Mouse (Mus musculus) C2C12 (cell line): ENCODE measurements around the gene Itpr1.

Experiments used
- CEBPB ChIP-seq: IDR thresholded peaks from one replicate; pipeline ENCODE4 v1.6.1; 2011; ENCODE audit warnings: low read depth, mild to moderate bottlenecking, control low read depth, moderate library complexity
- CTCF ChIP-seq: IDR thresholded peaks from one replicate; pipeline ENCODE4 v1.5.1; 2011; ENCODE audit not compliant: control insufficient read depth, insufficient read depth, insufficient read length
- MYOG ChIP-seq: IDR thresholded peaks from one replicate; pipeline ENCODE4 v1.6.1; 2011; ENCODE audit not compliant: control insufficient read depth, insufficient read length; ENCODE audit errors: extremely low read depth

DNA sequence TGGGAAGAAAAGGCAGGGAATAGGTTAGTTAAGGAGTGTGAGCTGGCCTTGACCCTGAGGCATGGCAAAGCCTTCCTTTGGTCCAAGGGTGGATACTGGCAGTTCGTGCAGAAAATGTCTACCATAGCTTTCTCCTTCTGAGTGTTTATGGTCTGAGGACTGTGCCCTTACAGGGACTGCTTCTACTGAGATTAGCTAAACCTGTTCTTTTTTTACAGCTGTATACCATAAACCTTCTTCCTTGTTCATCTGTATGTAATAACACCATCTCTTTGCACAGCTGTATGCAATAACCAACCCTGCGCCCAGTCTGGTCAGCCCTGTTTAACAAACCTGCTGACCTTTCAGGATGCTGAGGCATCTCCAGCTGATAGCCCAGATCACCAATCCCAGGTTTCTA lies 8.6 kb upstream of the Itpr1 start:
- no peak for TF ChIP-seq CTCF
- no peak for TF ChIP-seq CEBPB
- TF ChIP-seq MYOG: no peak
